Mouse (Mus musculus) forebrain, embryonic 10.5 days (tissue): ENCODE measurements around the gene Marc1. TPM values are rescaled to one million over a fixed set of nuclear protein-coding genes. Genes with fewer than 3 reads are reported as not detected.
A peak's percentile ranks its signal among the peaks of the same experiment; 100 is the strongest.

ENCODE experiments used
- DNase-seq: peaks from one replicate; pipeline ENCODE4 v3.0.0-alpha.2; 2017; ENCODE audit warnings: low spot score; ENCODE audit errors: extremely low spot score
- H3K27ac ChIP-seq: fragments of 300-500 bp; sonication (generic); 2 replicates; pipeline ENCODE4 v1.5.1; 2016; ENCODE audit warnings: mild to moderate bottlenecking
- H3K27me3 ChIP-seq: fragments of 300-500 bp; sonication (generic); 2 replicates; pipeline ENCODE4 v1.6.1; 2016; ENCODE audit warnings: mild to moderate bottlenecking; ENCODE audit not compliant: poor library complexity, severe bottlenecking
- H3K36me3 ChIP-seq: fragments of 300-500 bp; sonication (generic); replicated peaks from 2 replicates; pipeline ENCODE4 v1.6.1; 2016; ENCODE audit warnings: mild to moderate bottlenecking, moderate library complexity
- H3K4me1 ChIP-seq: fragments of 300-500 bp; sonication (generic); 2 replicates; pipeline ENCODE4 v1.6.1; 2016
- H3K4me3 ChIP-seq: fragments of 300-500 bp; sonication (generic); 2 replicates; pipeline ENCODE4 v1.5.1; 2016; ENCODE audit warnings: mild to moderate bottlenecking, moderate library complexity
- H3K9me3 ChIP-seq: fragments of 300-500 bp; sonication (generic); 2 replicates; pipeline ENCODE4 v1.6.1; 2016; ENCODE audit warnings: mild to moderate bottlenecking, moderate library complexity
- WGBS: fragments of 180-500 bp; shearing (Covaris S2); methylation state at CpG from one replicate; pipeline ENCODE4 v1.1.7; 2016; 5-methylcytosine and 5-hydroxymethylcytosine counted together
- polyA plus RNA-seq: library from polyadenylated mRNA; unstranded; fragments of >200 nt; fragmentation: Nextera tagmentation; extraction: Ambion mirVana; gene quantifications from 2 replicates; pipeline ENCODE4 v1.2.1, GENCODE M21; 2016

The Marc1 gene
- polyA plus RNA-seq, 1 experiment from 2014 or later, result not detected

DNA sequence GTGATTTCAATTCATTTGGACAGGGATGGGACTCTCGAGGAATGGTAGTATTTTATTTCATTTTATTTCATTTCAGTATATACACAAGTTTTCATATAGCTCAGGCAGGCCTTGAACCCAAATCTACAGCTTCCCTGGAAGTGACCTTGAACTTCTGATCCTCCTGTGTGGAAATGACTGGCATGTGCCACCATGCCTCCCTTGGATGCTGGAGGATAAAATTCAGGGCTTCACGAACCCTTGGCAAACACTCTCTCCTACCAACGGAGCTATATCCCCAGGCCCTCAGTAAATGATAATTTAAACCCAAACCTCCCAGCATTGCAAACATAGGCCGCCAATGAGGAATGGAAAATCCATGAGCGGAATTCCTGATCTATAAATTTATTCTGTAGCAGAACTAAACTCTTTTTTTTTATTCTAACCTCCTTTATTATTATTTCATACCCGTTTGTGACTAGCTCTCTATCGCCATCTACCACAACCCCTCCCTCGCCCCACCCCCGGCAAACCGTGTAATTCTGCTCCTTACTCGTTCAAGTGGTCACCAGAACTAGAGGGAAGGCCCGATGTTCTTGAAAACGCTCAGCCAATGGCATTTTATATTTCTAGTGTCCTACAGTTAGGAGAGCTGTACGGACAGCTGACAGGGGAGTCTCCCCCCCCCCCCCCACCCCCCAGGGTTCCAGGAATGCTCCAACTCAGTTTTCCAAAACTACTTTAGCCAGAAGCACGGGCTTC lies 33.4 kb upstream of the Marc1 start:
- Histone ChIP-seq H3K9me3 (no peaks in the 10 kb centered on the region), H3K36me3 (peaks cover 9% of the 10 kb centered on the region), H3K4me1 (peaks cover 35% of the 10 kb centered on the region), H3K27ac (0 out of 2 replicates have a peak overlapping the region, but pooled peaks have one; percentile 89), H3K4me3 (peak overlapping the region; percentile 87), H3K27me3 (peaks cover 48% of the 10 kb centered on the region)
- WGBS, result 23% methylated on average over 15 of the region's 15 CpGs
- no peak for DNase-seq

DNA sequence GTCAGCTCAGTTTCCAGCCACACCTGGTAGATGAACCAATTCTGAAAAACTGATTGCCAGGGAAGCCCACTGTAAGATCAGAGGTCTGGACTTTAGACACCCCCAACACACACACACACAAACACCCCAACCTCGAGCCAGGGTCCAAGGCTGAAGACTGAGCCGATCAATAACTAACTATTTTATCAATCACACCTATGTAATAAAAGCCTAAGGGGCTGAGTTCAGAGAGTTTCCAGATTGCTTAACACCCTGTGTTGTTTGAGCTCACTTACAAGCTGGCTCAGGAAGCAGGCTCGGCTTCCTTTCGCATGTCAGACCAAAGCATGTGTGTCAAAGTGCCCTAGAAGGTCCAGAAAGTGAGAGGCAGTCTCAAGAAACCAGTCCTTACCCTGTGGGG lies 26.5 kb upstream of the Marc1 start:
- Histone ChIP-seq H3K4me1 (peaks cover 8% of the 10 kb centered on the region; the same call in 1 of the 2 replicates), H3K36me3 (peaks cover 27% of the 10 kb centered on the region), H3K27ac (no peak overlapping the region), H3K27me3 (no peaks in the 10 kb centered on the region), H3K9me3 (no peaks in the 10 kb centered on the region), H3K4me3 (no peak overlapping the region)
- no peak for DNase-seq
- WGBS, result 82% methylated on average over 4 of the region's 4 CpGs

DNA sequence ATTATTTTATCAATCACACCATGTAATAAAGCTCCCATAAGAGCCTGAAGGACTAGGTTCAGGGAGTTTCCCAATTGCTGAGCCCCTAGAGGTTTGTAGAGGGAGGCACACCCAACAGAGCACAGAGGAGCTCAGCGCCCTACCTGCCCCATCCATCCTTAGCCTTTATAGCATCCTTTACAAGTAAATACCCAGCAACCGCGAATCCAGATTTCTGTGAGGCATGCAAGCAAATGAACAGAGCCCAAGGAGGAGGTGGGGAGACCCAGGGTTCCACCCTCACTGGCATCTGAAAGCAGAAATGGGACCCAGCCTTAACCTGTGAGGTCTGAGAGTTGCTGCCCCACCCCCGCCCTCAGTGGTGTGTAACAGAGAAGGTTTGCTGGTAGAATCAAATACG lies 25.2 kb upstream of the Marc1 start:
- WGBS, result 76% methylated on average over 5 of the region's 5 CpGs
- no peak for DNase-seq
- Histone ChIP-seq H3K27ac (no peak overlapping the region), H3K4me1 (peaks cover 8% of the 10 kb centered on the region; the same call in 1 of the 2 replicates), H3K36me3 (peaks cover 40% of the 10 kb centered on the region), H3K4me3 (no peak overlapping the region), H3K9me3 (no peaks in the 10 kb centered on the region), H3K27me3 (no peaks in the 10 kb centered on the region)

DNA sequence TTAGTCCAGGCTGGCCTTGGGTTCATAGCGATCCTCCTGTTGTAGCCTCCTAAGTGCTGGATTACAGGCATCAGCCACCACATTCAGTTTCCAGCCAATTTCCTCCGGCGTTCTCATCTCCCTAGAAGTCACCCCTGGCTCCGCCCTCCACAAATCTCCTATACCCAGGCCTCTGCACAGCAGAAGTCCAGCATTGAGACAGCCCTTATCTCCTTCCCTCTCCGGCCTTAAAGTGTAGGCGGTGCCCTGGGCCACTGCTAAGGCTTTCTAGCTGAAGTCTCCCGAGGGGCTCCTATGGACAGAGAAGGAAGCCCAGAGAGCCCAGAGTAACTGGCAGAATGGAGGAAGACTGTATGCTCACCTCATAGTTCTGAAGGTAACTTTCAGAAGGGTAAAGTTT lies 22.4 kb upstream of the Marc1 start:
- H3K36me3 ChIP-seq, result peaks cover 52% of the 10 kb centered on the region
- H3K27ac ChIP-seq, result no peak overlapping the region
- H3K9me3 ChIP-seq, result no peaks in the 10 kb centered on the region
- H3K4me3 ChIP-seq, result no peak overlapping the region
- DNase-seq, result no peak
- H3K27me3 ChIP-seq, result no peaks in the 10 kb centered on the region
- H3K4me1 ChIP-seq, result no peaks in the 10 kb centered on the region
- WGBS, result 89% methylated on average over 7 of the region's 7 CpGs

DNA sequence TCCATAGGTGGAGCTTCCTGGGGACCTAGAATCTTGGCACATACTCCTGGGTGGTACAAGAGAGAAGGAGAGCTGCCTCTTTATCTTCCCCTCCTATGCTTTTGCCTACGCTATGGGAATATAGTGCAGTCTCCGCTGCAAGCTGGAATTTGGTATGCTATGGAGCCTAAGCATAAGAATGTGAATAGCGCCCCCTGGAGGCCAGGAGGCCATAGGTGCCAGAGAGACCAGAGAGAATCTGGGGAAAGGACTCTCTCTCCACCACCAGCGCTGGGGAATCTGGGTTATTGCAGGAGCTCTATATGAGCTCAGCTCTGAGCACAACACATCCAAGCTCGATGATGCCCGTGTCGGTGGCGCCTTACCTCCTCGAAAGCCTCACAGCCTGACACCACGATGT lies 21.1 kb upstream of the Marc1 start:
- Histone ChIP-seq H3K27ac (no peak overlapping the region), H3K9me3 (no peaks in the 10 kb centered on the region), H3K4me3 (no peak overlapping the region), H3K4me1 (peaks cover 4% of the 10 kb centered on the region), H3K36me3 (peaks cover 56% of the 10 kb centered on the region), H3K27me3 (no peaks in the 10 kb centered on the region)
- 81% methylated on average over 10 of the region's 10 CpGs for WGBS
- no peak for DNase-seq

DNA sequence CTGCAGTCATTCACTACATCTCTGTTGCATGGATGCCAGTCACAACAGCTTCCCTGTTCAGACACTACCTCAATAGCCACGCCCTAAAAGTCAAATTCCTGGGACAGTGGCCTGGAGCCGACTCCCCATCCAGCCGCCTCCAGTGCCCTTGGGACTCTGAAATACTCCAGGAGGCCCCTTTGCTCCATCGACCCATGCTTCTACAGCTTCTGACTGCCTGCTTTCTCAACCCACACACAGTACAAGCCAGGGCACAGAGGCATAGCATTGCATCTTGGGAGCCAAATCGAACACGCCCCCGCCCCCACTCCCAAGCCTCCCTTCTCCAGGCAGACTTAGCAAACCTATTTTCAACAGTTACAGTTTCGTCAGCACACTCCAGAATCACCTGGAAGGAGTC lies 18.8 kb upstream of the Marc1 start:
- peaks cover 11% of the 10 kb centered on the region for H3K4me1 ChIP-seq
- H3K36me3 ChIP-seq, result peaks cover 50% of the 10 kb centered on the region
- no peak overlapping the region for H3K27ac ChIP-seq
- DNase-seq, result no peak
- 88% methylated on average over 8 of the region's 8 CpGs for WGBS
- no peaks in the 10 kb centered on the region for H3K9me3 ChIP-seq
- H3K27me3 ChIP-seq, result no peaks in the 10 kb centered on the region
- no peak overlapping the region for H3K4me3 ChIP-seq

DNA sequence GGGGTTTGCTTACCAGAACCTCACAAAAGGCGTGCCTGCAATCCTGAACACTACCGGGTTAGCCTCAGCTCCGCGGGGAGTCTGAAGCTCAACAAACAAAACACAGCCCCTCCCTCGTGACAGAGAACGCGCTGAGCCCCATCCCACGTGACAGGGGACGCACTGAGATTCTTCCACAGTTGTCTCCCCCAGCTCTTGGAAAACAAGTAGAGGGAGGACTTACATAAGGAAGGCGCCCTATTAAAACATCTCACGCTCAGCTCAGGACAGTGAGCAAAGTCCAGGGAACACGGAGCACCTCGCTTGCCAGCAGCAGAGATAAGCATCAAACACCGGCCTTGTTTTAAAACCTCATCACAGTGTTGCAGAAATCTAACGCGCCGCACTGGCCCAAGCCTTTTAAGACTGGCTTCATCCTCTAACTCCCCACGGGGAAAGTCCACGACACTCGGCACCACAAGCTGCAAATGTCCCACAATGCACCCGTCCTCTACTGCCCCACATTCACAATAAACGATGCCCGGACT lies 16.1 kb upstream of the Marc1 start:
- H3K4me3 ChIP-seq, result peak overlapping the region; percentile 25
- 31% methylated on average over 23 of the region's 23 CpGs for WGBS
- peaks cover 8% of the 10 kb centered on the region for H3K27me3 ChIP-seq
- H3K4me1 ChIP-seq, result peaks cover 30% of the 10 kb centered on the region
- no peak overlapping the region for H3K27ac ChIP-seq
- no peaks in the 10 kb centered on the region for H3K9me3 ChIP-seq
- peaks cover 34% of the 10 kb centered on the region for H3K36me3 ChIP-seq
- DNase-seq, result no peak

DNA sequence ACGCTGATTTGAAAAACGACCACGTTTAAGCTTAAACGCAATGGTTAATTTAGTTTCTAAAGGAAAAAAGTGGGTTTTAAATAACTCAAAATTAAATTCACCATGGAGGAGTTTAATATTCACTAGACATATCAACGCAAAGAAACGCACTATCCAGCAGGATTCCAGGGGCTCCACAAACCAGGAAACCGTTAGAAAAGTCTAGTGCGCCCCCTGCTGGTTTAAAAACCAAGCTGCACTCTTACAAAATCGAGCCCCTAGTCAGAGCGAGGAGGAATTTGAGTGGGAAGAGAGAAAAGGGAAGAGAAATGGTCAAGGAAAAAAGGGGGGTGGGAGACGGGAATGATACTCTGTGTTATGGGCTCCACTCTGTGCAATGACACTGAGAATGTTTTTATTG lies 14.0 kb upstream of the Marc1 start:
- H3K27me3 ChIP-seq, result peaks cover 8% of the 10 kb centered on the region
- 25% methylated on average over 11 of the region's 11 CpGs for whole genome bisulfite sequencing
- H3K4me1 ChIP-seq, result peaks cover 31% of the 10 kb centered on the region
- H3K36me3 ChIP-seq, result peaks cover 20% of the 10 kb centered on the region
- H3K27ac ChIP-seq, result no peak overlapping the region
- DNase-seq, result peak; percentile 63
- H3K4me3 ChIP-seq, result no peak overlapping the region
- H3K9me3 ChIP-seq, result no peaks in the 10 kb centered on the region

DNA sequence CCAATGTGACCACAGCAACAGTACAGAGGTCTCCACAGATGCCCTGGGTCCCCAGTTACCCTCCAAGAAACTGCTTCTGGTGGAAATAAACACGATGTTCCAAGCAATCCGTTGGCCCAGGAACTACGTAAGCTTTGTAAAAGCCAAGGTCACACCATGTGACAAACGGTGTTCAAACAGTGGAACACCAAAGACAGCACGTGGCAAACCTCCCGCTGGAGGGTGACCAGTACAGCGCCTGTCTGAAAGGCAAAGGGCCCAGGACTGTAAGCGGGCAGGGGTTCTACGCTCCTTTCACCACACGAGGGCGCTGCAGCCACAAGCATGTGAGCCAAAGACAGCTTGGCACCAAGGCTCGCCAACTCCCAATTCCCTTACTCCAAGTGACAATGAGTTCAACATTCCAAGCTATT lies 13.3 kb upstream of the Marc1 start:
- DNase-seq, result peak; percentile 89
- 3% methylated on average over 12 of the region's 12 CpGs for WGBS
- H3K4me1 ChIP-seq, result peaks cover 31% of the 10 kb centered on the region
- no peak overlapping the region for H3K4me3 ChIP-seq
- H3K27ac ChIP-seq, result no peak overlapping the region
- H3K9me3 ChIP-seq, result no peaks in the 10 kb centered on the region
- peaks cover 8% of the 10 kb centered on the region for H3K27me3 ChIP-seq
- peaks cover 15% of the 10 kb centered on the region; the same call in 1 of the 2 replicates for H3K36me3 ChIP-seq

DNA sequence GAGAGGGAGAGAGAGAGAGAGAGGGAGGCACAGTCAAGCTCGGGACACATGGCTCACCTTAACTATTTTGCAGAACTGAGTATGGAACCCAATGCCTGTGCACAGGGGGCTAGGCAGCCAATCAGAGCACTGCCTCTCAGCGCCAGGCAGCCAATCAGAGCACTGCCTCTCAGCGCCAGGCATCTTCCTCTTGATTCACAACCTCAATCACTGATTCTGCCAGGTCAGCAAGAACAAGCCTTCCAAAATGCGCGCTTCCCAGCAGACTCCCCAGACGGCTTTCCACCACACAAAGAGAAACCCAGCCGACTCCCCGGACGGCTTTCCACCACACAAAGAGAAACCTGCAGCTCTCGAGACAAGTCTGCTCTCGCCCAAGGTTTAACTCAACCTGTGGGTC lies 11.6 kb upstream of the Marc1 start:
- H3K9me3 ChIP-seq, result no peaks in the 10 kb centered on the region
- WGBS, result 16% methylated on average over 11 of the region's 11 CpGs
- peak overlapping the region; percentile 35 for H3K4me3 ChIP-seq
- peaks cover 22% of the 10 kb centered on the region for H3K36me3 ChIP-seq
- no peak for DNase-seq
- H3K27ac ChIP-seq, result no peak overlapping the region
- peaks cover 8% of the 10 kb centered on the region for H3K27me3 ChIP-seq
- H3K4me1 ChIP-seq, result peaks cover 31% of the 10 kb centered on the region

DNA sequence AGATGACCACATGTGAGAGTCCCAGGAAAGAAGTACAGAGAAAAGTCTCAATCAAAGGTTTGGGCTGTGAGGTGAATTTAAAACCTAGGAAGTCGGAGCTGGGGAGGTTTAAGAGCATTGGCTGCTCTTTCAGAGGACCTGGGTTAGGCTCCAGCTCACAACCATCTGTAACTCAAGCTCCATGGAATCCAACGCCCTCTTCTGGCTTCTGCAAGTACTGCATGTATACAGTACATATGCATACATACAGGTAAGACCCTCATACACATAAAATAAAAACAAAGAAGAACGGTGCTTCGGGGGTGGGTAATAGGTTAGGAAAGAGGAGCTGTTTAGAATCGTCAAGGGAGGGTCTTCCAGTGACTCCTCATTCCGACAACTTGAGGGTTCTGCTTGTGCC lies 6.7 kb upstream of the Marc1 start:
- no peaks in the 10 kb centered on the region for H3K9me3 ChIP-seq
- H3K4me1 ChIP-seq, result peaks cover 6% of the 10 kb centered on the region
- no peaks in the 10 kb centered on the region for H3K27me3 ChIP-seq
- peaks cover 30% of the 10 kb centered on the region for H3K36me3 ChIP-seq
- H3K27ac ChIP-seq, result no peak overlapping the region
- WGBS, result 84% methylated on average over 6 of the region's 6 CpGs
- H3K4me3 ChIP-seq, result no peak overlapping the region
- DNase-seq, result no peak

DNA sequence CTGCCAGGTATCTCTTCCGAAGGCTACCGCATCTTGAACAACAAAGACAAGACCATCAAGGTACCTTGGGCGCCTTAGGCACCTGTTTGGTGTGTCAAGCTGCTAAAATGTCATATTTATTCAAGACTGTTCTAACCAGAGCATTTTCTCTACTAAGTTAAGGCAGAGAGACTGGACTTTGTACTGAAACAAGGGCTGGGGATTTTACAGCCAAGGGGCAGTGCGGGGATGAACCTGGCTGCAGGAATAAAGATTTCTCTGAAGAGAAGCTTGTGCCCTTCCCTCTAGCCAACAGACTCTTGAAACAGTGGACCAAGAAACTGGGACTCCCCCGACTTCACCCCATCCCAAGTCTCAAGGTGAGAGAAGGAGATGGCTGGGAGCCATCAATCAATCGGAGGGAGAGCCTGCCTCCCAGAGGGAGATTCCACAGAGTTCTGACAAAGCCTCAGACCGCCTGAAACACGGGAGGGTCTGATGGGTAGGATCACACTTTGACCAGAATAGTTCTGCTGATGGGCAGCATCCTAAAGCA lies 670 bp upstream of the Marc1 start:
- peaks cover 2% of the 10 kb centered on the region; the same call in 1 of the 2 replicates for H3K36me3 ChIP-seq
- no peak for DNase-seq
- WGBS, result 77% methylated on average over 8 of the region's 8 CpGs

DNA sequence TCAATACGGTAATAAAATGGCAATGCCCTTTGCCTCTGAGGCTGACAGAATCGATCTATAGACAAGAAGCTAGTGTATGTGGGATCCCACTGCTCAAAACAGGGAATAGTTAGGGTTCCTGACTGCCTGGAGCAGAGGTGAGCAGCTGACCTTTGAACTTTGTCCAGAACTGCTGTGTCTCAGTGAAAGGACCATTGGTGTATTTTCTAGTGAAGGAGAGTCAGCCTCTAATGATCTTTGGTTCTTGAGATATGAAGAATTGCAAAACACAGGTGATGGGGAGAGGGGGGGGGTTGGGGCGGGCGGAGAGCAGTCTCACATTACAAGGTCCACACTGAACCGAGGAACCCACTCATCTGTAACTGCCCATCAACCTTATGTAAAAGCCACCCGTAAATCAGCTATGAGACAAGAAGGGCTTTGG lies 1.5 kb downstream of the Marc1 start:
- no peaks in the 10 kb centered on the region for H3K36me3 ChIP-seq
- no peak for DNase-seq
- 81% methylated on average over 6 of the region's 6 CpGs for WGBS
- no peak overlapping the region for H3K27ac ChIP-seq
- no peak overlapping the region for H3K4me3 ChIP-seq
- no peaks in the 10 kb centered on the region for H3K9me3 ChIP-seq
- H3K4me1 ChIP-seq, result peaks cover 19% of the 10 kb centered on the region
- H3K27me3 ChIP-seq, result peaks cover 42% of the 10 kb centered on the region

More for the DNA sequence above, 670 bp upstream of the Marc1 start:
- H3K4me1 ChIP-seq, result peaks cover 19% of the 10 kb centered on the region
- H3K9me3 ChIP-seq, result no peaks in the 10 kb centered on the region
- H3K4me3 ChIP-seq, result no peak overlapping the region
- H3K27me3 ChIP-seq, result peaks cover 42% of the 10 kb centered on the region
- H3K27ac ChIP-seq, result no peak overlapping the region
